Mouse (Mus musculus): Measurements from ENCODE around the gene Tti1.

DNA sequence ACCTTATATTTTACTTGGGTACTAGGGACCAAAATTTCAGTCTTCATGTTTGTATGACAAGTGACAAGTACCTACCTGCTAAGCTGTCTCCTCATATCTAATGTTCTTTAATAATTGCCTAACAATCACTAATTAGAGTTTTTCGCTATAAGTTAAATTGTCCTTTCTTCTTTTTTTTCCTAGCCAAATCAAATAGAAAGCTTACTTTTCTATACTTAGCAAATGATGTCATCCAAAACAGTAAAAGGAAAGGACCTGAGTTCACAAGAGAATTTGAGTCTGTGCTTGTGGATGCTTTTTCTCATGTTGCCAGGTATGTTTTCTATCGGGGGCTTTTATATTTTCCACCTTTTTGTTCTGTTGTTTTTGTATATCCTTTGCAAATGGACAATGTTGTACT lies 7.6 kb upstream of the Tti1 start:
- TF ChIP-seq CTCF (IDR thresholded peaks at IDR 0.05; ENCODE audit: control insufficient read depth, insufficient read depth, low read length) (no peak), POLR2A (IDR thresholded peaks at IDR 0.05; ENCODE audit: borderline replicate concordance, control insufficient read depth, low read depth, low read length) (no peak)

All from bone marrow, adult 2 months (tissue).